Mouse (Mus musculus) midbrain, embryonic 14.5 days (tissue): ENCODE data around the gene Tmc5. TPM values are rescaled to one million over a fixed set of nuclear protein-coding genes. Genes with fewer than 3 reads are reported as not detected.

Experiments used
- polyA plus RNA-seq: library from polyadenylated mRNA; unstranded; fragments of >200 nt; fragmentation: Nextera tagmentation; extraction: Ambion mirVana; gene quantifications from 2 replicates; pipeline ENCODE4 v1.2.1, GENCODE M21; 2014

Gene Tmc5
- polyA plus RNA-seq, 1 experiment from 2014 or later: 0.28 TPM

Other genes with a start within 250 kb of the Tmc5 start
- 12.4 and 13.1 TPM in 2 replicates for gene Syt17, start 149.1 kb upstream of the Tmc5 start, polyA plus RNA-seq
- gene Itpripl2, start 105.3 kb upstream of the Tmc5 start, polyA plus RNA-seq: 0.28 and 0.63 TPM in 2 replicates
- gene Coq7, start 63.9 kb upstream of the Tmc5 start, polyA plus RNA-seq: 93.7 and 103 TPM in 2 replicates
- 4.3 and 5.9 TPM in 2 replicates for gene Tmc7, start 12.6 kb upstream of the Tmc5 start, polyA plus RNA-seq
- 200 and 209 TPM in 2 replicates for gene Gde1, start 108.5 kb downstream of the Tmc5 start, polyA plus RNA-seq
- gene Ccp110, start 115.3 kb downstream of the Tmc5 start, polyA plus RNA-seq: 17.4 and 20.1 TPM in 2 replicates
- 83.6 and 101 TPM in 2 replicates for gene Vps35l, start 142.9 kb downstream of the Tmc5 start, polyA plus RNA-seq